Mouse (Mus musculus): ENCODE results near the gene Elp6. TPM values are rescaled to one million over a fixed set of nuclear protein-coding genes. Genes with fewer than 3 reads are reported as not detected.

Elp6 gene
- polyA plus RNA-seq, 1 experiment, result 9.0 TPM

DNA sequence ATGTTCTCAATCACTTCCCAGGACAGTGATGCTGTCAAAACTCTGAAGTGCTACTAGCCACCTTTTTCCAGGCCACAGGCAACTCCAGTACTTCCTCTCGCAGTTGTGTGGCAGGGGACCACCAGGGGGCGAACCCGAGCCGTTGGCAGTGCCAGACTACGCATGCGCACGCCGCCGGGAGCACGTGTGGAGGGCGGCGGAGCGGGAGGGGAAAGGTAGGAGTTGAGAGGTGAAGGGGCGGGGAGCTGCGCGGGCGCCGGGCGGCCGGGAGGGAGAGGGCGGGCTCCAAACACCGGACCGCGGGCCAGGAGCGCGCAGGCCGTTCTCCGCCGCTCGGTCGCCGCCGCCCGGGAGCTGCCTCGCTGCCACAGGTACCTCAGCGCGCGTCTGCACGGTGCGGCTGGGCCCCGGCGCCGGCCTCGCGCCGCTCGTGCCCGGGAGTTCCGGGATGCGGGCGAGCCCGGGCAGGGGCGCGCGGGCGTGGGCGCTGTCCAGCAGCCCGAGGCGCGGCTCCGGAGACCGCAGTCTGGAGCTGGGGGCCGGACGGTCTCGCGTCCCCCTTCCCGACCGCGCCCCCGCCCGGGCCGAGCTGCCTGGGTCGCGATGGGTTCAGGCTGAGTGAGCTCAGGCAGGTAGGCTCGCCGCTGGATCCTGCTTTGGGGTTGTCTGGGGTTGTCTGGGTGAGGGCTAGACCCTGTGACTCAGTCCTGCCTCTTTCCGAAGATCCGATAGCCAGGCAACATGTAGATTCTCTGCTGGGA is 28.3 kb downstream of the Elp6 start, which contains the start of gene Scap:
TSS of gene Scap (plus strand) at position 154 of the 761 bp plus-strand sequence.
- peaks cover 3% of the 10 kb centered on the region for H3K4me1 ChIP-seq (ENCODE audit: control insufficient read depth, insufficient read depth, low read length)
- no peak within 1 kb of the TSS for H3K27ac ChIP-seq (ENCODE audit: insufficient read depth, low read length)
- no peaks in the 10 kb centered on the region for H3K9me3 ChIP-seq (replicated peaks; ENCODE audit: control insufficient read depth, insufficient read depth, low read length, poor library complexity, severe bottlenecking)
- H3K27me3 ChIP-seq (ENCODE audit: control insufficient read depth, insufficient read depth, low read length, poor library complexity, severe bottlenecking), result no peaks in the 10 kb centered on the region; the same call in 1 of the 2 replicates
- H3K4me3 ChIP-seq (ENCODE audit: low read depth, low read length), result peak within 1 kb of the TSS; percentile 61
- TF ChIP-seq POLR2A (IDR thresholded peaks at IDR 0.05; ENCODE audit: insufficient read depth, low read length), result no peak
- peak; percentile 91 for TF ChIP-seq CTCF (IDR thresholded peaks at IDR 0.05; ENCODE audit: low read depth, low read length)
- no peaks in the 10 kb centered on the region for H3K36me3 ChIP-seq (ENCODE audit: control insufficient read depth, insufficient read depth, low read length, poor library complexity, severe bottlenecking)
- H3K9ac ChIP-seq (ENCODE audit: low read depth, poor library complexity, severe bottlenecking), result peak within 1 kb of the TSS; percentile 65

DNA sequence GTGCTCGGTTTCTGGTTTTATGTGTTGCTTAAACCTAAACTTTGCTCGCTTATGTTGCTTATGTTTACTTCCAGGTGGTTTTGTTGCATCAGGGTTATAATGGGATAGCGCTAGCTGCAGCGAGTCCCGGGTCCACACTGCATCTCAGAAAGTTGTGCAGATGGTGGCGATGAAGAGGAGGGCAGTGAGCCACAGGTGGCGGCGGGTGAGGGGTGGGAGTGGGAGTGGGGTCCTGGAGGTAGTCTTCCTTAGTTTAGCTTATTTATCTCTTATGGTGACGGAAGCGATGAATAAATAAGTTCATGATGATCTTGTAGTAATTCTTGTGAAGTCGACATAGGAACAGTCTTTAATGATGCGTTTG is 28.9 kb downstream of the Elp6 start:
- H3K9ac ChIP-seq (ENCODE audit: low read depth, poor library complexity, severe bottlenecking), result peak overlapping the region; percentile 65
- no peak for TF ChIP-seq EP300 (IDR thresholded peaks at IDR 0.05; ENCODE audit: insufficient read depth, low read depth, low read length)
- TF ChIP-seq POLR2A (IDR thresholded peaks at IDR 0.05; ENCODE audit: insufficient read depth, low read length), result no peak
- no peak for TF ChIP-seq CTCF (IDR thresholded peaks at IDR 0.05; ENCODE audit: low read depth, low read length)
- peaks cover 3% of the 10 kb centered on the region for H3K4me1 ChIP-seq (ENCODE audit: control insufficient read depth, insufficient read depth, low read length)
- peak overlapping the region; percentile 61 for H3K4me3 ChIP-seq (ENCODE audit: low read depth, low read length)
- no peaks in the 10 kb centered on the region for H3K9me3 ChIP-seq (replicated peaks; ENCODE audit: control insufficient read depth, insufficient read depth, low read length, poor library complexity, severe bottlenecking)
- no peak overlapping the region for H3K27ac ChIP-seq (ENCODE audit: insufficient read depth, low read length)
- no peaks in the 10 kb centered on the region for H3K36me3 ChIP-seq (ENCODE audit: control insufficient read depth, insufficient read depth, low read length, poor library complexity, severe bottlenecking)
- H3K27me3 ChIP-seq (ENCODE audit: control insufficient read depth, insufficient read depth, low read length, poor library complexity, severe bottlenecking), result no peaks in the 10 kb centered on the region; the same call in 1 of the 2 replicates

DNA sequence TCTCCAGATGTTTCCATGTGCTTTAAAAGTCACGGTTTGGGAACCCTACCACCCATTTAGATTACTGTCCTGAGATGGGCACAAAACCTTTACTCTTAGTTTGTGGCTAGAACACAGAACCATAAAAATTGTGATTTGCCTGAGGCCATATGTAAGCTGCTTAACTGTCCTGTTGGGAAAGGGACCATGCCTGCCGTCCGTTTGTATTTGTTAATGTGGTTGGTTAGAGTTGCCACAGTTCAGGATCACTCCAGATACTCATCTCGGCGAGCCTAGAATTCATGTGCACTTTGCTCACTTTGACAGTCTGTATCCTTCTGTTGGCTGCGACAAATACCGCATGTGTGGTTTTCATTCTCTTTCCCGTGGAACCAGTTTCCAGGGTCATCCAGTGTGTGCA is 29.9 kb downstream of the Elp6 start:
- no peak overlapping the region for H3K9ac ChIP-seq (ENCODE audit: low read depth, poor library complexity, severe bottlenecking)
- H3K9me3 ChIP-seq (replicated peaks; ENCODE audit: control insufficient read depth, insufficient read depth, low read length, poor library complexity, severe bottlenecking), result no peaks in the 10 kb centered on the region
- H3K27me3 ChIP-seq (ENCODE audit: control insufficient read depth, insufficient read depth, low read length, poor library complexity, severe bottlenecking), result no peaks in the 10 kb centered on the region; the same call in 1 of the 2 replicates
- H3K36me3 ChIP-seq (ENCODE audit: control insufficient read depth, insufficient read depth, low read length, poor library complexity, severe bottlenecking), result no peaks in the 10 kb centered on the region
- H3K4me3 ChIP-seq (ENCODE audit: low read depth, low read length), result no peak overlapping the region
- no peak overlapping the region for H3K27ac ChIP-seq (ENCODE audit: insufficient read depth, low read length)
- TF ChIP-seq POLR2A (IDR thresholded peaks at IDR 0.05; ENCODE audit: insufficient read depth, low read length) (no peak), CTCF (IDR thresholded peaks at IDR 0.05; ENCODE audit: low read depth, low read length) (no peak), EP300 (IDR thresholded peaks at IDR 0.05; ENCODE audit: insufficient read depth, low read depth, low read length) (no peak)
- H3K4me1 ChIP-seq (ENCODE audit: control insufficient read depth, insufficient read depth, low read length), result no peaks in the 10 kb centered on the region

DNA sequence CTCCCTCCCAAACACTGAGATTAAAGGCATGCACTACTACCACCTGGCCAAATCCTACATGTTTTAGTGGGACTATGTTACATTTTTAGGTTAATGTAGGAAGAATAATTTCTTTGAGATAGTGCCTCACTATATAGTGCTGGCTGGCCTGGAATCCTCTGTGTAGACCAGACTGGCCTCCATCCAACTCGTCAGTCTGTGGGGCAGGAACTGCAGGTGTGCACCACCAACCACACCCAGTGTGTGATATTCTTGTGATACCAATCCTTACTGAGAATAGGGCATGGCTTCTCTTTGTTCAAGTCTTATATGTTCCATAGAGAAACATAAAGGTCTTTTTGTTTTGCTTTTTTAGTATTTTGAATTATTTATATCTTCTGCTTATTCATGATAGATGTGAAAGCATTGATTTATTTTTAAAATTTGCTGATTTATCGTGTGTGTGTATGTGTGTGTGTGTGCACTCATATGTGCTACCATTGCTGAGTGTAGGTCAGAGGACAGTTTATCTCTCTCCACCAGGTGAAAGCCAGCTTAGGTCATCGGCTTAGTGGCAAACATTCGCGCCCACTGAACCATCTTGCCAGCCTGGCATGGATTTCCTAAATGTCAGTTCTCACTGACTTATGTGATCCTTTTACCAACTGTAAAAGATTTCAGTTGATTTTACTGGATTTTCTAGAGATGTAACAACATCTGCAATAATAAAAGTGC is 35.2 kb downstream of the Elp6 start:
- Histone ChIP-seq H3K4me3 (ENCODE audit: low read depth, low read length) (no peak overlapping the region), H3K9ac (ENCODE audit: low read depth, poor library complexity, severe bottlenecking) (no peak overlapping the region), H3K27ac (ENCODE audit: insufficient read depth, low read length) (no peak overlapping the region), H3K9me3 (replicated peaks; ENCODE audit: control insufficient read depth, insufficient read depth, low read length, poor library complexity, severe bottlenecking) (no peaks in the 10 kb centered on the region), H3K36me3 (ENCODE audit: control insufficient read depth, insufficient read depth, low read length, poor library complexity, severe bottlenecking) (no peaks in the 10 kb centered on the region), H3K27me3 (ENCODE audit: control insufficient read depth, insufficient read depth, low read length, poor library complexity, severe bottlenecking) (no peaks in the 10 kb centered on the region), H3K4me1 (ENCODE audit: control insufficient read depth, insufficient read depth, low read length) (no peaks in the 10 kb centered on the region)
- no peak for TF ChIP-seq EP300 (IDR thresholded peaks at IDR 0.05; ENCODE audit: insufficient read depth, low read depth, low read length)
- TF ChIP-seq CTCF (IDR thresholded peaks at IDR 0.05; ENCODE audit: low read depth, low read length), result no peak
- TF ChIP-seq POLR2A (IDR thresholded peaks at IDR 0.05; ENCODE audit: insufficient read depth, low read length), result no peak

DNA sequence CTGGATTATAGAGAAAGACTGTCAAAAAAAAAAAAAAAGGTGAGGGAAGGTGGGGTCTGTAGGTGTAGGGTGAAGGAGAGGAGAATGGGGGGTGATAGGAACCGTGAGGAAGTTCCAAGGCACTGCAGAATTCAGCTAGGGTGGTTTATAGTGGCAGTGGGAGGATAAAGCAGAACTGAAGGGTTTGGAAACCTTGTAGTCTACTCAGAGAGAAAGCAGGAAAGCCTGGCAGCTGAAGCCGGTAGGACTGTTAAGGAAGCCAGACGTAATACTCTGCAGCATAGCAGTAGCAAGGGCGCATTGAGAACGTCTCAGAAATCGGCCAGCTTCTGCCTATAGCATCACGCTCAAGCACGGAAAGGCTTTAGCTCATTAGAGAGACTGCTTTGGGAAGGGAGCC is 37.0 kb downstream of the Elp6 start:
- no peaks in the 10 kb centered on the region for H3K27me3 ChIP-seq (ENCODE audit: control insufficient read depth, insufficient read depth, low read length, poor library complexity, severe bottlenecking)
- no peaks in the 10 kb centered on the region for H3K4me1 ChIP-seq (ENCODE audit: control insufficient read depth, insufficient read depth, low read length)
- H3K36me3 ChIP-seq (ENCODE audit: control insufficient read depth, insufficient read depth, low read length, poor library complexity, severe bottlenecking), result no peaks in the 10 kb centered on the region
- H3K27ac ChIP-seq (ENCODE audit: insufficient read depth, low read length), result no peak overlapping the region
- H3K4me3 ChIP-seq (ENCODE audit: low read depth, low read length), result no peak overlapping the region
- TF ChIP-seq POLR2A (IDR thresholded peaks at IDR 0.05; ENCODE audit: insufficient read depth, low read length) (no peak), CTCF (IDR thresholded peaks at IDR 0.05; ENCODE audit: low read depth, low read length) (no peak)
- no peak overlapping the region for H3K9ac ChIP-seq (ENCODE audit: low read depth, poor library complexity, severe bottlenecking)
- no peaks in the 10 kb centered on the region for H3K9me3 ChIP-seq (replicated peaks; ENCODE audit: control insufficient read depth, insufficient read depth, low read length, poor library complexity, severe bottlenecking)

DNA sequence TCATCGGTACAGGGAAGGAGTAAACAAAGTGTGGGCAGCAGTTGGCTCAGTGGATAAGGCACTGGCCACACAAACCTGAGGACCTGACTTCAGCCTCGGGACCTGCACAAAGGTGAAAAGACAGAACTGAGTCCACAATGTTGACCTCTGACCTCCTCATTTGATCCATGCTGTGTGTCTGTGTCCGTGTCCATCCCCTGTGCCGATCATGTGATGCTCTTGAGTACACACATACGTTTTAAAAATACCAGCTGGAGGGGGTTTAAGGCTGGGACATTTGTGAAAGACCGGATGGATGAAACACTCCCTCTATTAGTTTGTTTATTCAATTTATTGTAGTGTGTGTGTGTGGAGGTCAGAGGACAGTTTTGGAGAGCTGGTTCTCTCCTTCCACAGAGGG is 38.8 kb downstream of the Elp6 start:
- Histone ChIP-seq H3K4me3 (ENCODE audit: low read depth, low read length) (no peak overlapping the region), H3K9me3 (replicated peaks; ENCODE audit: control insufficient read depth, insufficient read depth, low read length, poor library complexity, severe bottlenecking) (no peaks in the 10 kb centered on the region), H3K4me1 (ENCODE audit: control insufficient read depth, insufficient read depth, low read length) (no peaks in the 10 kb centered on the region), H3K27me3 (ENCODE audit: control insufficient read depth, insufficient read depth, low read length, poor library complexity, severe bottlenecking) (no peaks in the 10 kb centered on the region), H3K9ac (ENCODE audit: low read depth, poor library complexity, severe bottlenecking) (no peak overlapping the region), H3K27ac (ENCODE audit: insufficient read depth, low read length) (no peak overlapping the region), H3K36me3 (ENCODE audit: control insufficient read depth, insufficient read depth, low read length, poor library complexity, severe bottlenecking) (no peaks in the 10 kb centered on the region)
- no peak for TF ChIP-seq POLR2A (IDR thresholded peaks at IDR 0.05; ENCODE audit: insufficient read depth, low read length)
- no peak for TF ChIP-seq CTCF (IDR thresholded peaks at IDR 0.05; ENCODE audit: low read depth, low read length)
- TF ChIP-seq EP300 (IDR thresholded peaks at IDR 0.05; ENCODE audit: insufficient read depth, low read depth, low read length), result no peak
